Mouse (Mus musculus) liver, postnatal 0 days (tissue): Measurements from ENCODE around the gene 1700030K09Rik. TPM values are rescaled to one million over a fixed set of nuclear protein-coding genes. Genes with fewer than 3 reads are reported as not detected.

Experiments used
- ATAC-seq: fragments of 200-750 bp; cut with Nextera tagmentation; 2 replicates; pipeline ENCODE4 v1.8.0; 2017; ENCODE audit warnings: mild to moderate bottlenecking, moderate library complexity
- DNase-seq: peaks from one replicate; pipeline ENCODE4 v3.0.0-alpha.2; 2016
- H3K27ac ChIP-seq: fragments of 300-500 bp; sonication (generic); 2 replicates; pipeline ENCODE4 v1.5.1; 2014; ENCODE audit warnings: antibody characterized with exemption, moderate library complexity, mild to moderate bottlenecking, low read depth
- H3K27me3 ChIP-seq: fragments of 300-500 bp; sonication (generic); 2 replicates; pipeline ENCODE4 v1.6.1; 2014; ENCODE audit warnings: low read length, control low read depth, mixed read lengths; ENCODE audit not compliant: insufficient read depth
- H3K36me3 ChIP-seq: fragments of 300-500 bp; sonication (generic); replicated peaks from 2 replicates; pipeline ENCODE4 v1.6.1; 2014; ENCODE audit warnings: mild to moderate bottlenecking, control low read depth, low read length, moderate library complexity, mixed read lengths; ENCODE audit not compliant: insufficient read depth
- H3K4me1 ChIP-seq: fragments of 300-500 bp; sonication (generic); 2 replicates; pipeline ENCODE4 v1.6.1; 2014; ENCODE audit warnings: antibody characterized with exemption, mild to moderate bottlenecking, control low read depth; ENCODE audit not compliant: insufficient read depth
- H3K4me2 ChIP-seq: fragments of 300-500 bp; sonication (generic); 2 replicates; pipeline ENCODE4 v1.6.1; 2014; ENCODE audit warnings: low read depth, mild to moderate bottlenecking, low read length, moderate library complexity, mixed read lengths
- H3K4me3 ChIP-seq: fragments of 300-500 bp; sonication (generic); 2 replicates; pipeline ENCODE4 v1.5.1; 2014; ENCODE audit warnings: low read depth, low read length
- H3K9ac ChIP-seq: fragments of 300-500 bp; sonication (generic); replicated peaks from 2 replicates; pipeline ENCODE4 v1.6.1; 2014; ENCODE audit warnings: mild to moderate bottlenecking, moderate library complexity
- H3K9me3 ChIP-seq: fragments of 300-500 bp; sonication (generic); 2 replicates; pipeline ENCODE4 v1.6.1; 2016; ENCODE audit warnings: mild to moderate bottlenecking, control low read depth, low read length, mixed read lengths
- CTCF ChIP-seq: sonication (generic); IDR thresholded peaks from 2 replicates; pipeline ENCODE4 v1.5.1; 2016; ENCODE audit warnings: antibody characterized with exemption, low read depth
- EP300 ChIP-seq: IDR thresholded peaks from 2 replicates; pipeline ENCODE4 v1.6.1; 2016; ENCODE audit warnings: antibody characterized with exemption, low read depth, mild to moderate bottlenecking
- WGBS: fragments of 180-500 bp; shearing (Covaris S2); extraction: QIAGEN DNeasy Blood & Tissue Kit; methylation state at CpG from one replicate; pipeline ENCODE4 v1.1.7; 2014; ENCODE audit not compliant: insufficient replicate concordance; 5-methylcytosine and 5-hydroxymethylcytosine counted together
- polyA plus RNA-seq: library from polyadenylated mRNA; unstranded; fragments of >200 nt; fragmentation: Nextera tagmentation; extraction: Ambion mirVana; gene quantifications from 2 replicates; pipeline ENCODE4 v1.2.1, GENCODE M21; 2015

The 1700030K09Rik gene
- polyA plus RNA-seq, 1 experiment from 2014 or later: 2.2 TPM

DNA sequence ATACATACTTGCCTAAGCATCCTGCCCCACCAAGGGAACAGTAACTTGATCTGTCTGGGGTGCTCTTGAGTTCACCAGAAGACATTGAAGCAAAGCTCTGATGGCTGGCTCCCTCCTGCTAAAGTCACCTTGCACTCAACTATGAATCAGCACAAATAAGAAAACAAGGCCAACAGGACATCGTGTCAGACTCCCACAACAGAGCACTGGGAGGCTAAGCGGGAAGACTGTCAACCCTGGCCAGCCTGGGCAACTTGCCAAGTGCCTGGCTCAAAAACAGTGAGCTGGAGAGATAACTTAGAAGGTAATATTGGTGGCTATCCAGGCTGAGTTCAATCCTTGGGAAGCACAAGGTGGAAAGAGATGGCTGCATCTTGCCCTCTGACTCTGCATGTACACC lies 8.7 kb upstream of the 1700030K09Rik start:
- 22% methylated on average over 2 of the region's 2 CpGs for WGBS
- DNase-seq (peak; percentile 76), ATAC-seq (peak; percentile 76)
- TF ChIP-seq CTCF: no peak
- Histone ChIP-seq H3K36me3 (no peaks in the 10 kb centered on the region), H3K9me3 (no peaks in the 10 kb centered on the region), H3K27ac (no peak overlapping the region), H3K4me2 (no peak overlapping the region), H3K4me1 (peaks cover 3% of the 10 kb centered on the region; the same call in 1 of the 2 replicates), H3K27me3 (no peaks in the 10 kb centered on the region), H3K4me3 (no peak overlapping the region), H3K9ac (no peak overlapping the region)

DNA sequence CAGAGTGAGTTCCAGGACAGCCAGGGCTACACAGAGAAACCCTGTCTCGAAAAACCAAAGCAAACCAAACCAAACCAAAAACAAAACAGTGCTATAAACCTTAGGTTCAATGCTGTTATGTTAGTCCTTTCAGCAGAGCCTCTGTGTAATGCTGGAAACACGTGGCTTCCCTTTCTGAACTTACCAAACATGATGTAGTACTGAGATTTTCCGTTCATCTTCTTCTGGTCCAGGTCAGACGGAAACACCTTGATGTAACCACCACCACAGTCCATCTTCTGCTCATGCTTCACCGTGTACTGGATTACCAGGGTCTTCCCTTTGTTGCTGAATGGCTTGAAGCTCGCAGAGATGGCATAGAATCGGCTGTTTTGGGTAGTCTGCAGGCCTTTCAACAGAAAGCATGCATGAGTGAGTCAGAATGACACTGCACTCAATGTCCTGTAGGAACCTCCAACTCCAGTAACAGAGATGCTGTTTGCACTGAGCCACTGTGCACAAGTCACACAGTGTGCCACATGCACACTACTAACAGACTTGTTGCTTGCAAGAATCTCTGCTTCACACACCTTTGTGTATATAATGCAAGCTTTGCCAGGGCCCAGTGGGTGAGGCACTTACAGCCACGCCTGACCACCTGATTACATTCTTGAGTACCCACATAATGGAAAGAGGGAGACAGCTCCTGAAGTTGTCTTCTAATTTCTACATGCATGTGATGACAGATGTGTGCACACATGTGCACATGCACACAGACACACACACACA lies 5.2 kb upstream of the 1700030K09Rik start:
- no peaks in the 10 kb centered on the region for H3K27me3 ChIP-seq
- DNase-seq: no peak
- H3K4me3 ChIP-seq: no peak overlapping the region
- H3K36me3 ChIP-seq: no peaks in the 10 kb centered on the region
- no peak overlapping the region for H3K4me2 ChIP-seq
- TF ChIP-seq CTCF: no peak
- no peak for TF ChIP-seq EP300
- H3K9ac ChIP-seq: no peak overlapping the region
- no peaks in the 10 kb centered on the region for H3K9me3 ChIP-seq
- H3K27ac ChIP-seq: no peak overlapping the region
- 73% methylated on average over 8 of the region's 8 CpGs for WGBS
- peaks cover 8% of the 10 kb centered on the region for H3K4me1 ChIP-seq
- ATAC-seq: no peak

DNA sequence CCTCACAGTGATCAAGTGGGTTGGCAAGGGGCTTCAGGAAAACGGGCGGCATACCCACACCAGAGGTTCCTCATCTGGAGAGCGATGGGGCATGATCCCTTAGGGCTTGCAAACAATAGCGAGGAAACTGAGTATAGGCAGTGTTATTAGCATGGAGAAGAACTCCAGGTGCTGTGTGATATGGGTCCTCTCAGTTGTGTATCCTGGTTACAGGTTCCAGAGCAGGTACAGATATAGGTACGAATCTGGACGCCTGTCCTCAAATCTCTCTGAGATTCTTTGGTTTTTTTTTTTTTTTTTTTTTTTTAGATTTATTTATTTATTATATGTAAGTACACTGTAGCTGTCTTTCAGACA lies 292 bp downstream of the 1700030K09Rik start:
- Histone ChIP-seq H3K9ac (peak overlapping the region; percentile 67), H3K4me1 (peaks cover 10% of the 10 kb centered on the region; the same call in 1 of the 2 replicates), H3K4me3 (peak overlapping the region; percentile 47; the same call in 1 of the 2 replicates), H3K4me2 (peak overlapping the region; percentile 90), H3K36me3 (no peaks in the 10 kb centered on the region), H3K9me3 (no peaks in the 10 kb centered on the region), H3K27me3 (no peaks in the 10 kb centered on the region), H3K27ac (0 out of 2 replicates have a peak overlapping the region, but pooled peaks have one; percentile 31)
- no peak for TF ChIP-seq CTCF
- TF ChIP-seq EP300: no peak
- DNase-seq (no peak), ATAC-seq (peak; percentile 43)
- 33% methylated on average over 6 of the region's 6 CpGs for WGBS

DNA sequence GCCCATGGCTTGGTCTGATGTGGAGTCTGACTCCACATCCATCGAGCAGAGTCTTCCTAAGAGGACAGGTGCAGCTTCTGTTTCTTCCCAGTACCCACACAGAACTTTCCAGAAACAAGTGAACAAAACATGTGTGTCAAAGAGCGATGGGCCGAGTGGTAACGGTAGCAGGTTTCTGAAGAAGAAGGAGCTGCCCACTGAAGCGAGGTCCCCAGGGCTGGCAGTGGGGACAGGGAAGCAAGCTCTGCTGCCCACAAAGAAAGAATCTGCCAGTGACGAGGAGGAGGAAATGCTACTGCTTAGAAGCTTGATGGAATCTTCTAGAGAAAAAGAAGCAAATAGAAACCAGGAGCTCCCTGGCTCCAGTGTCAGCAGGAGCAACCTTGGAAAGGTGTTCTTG lies 1.4 kb downstream of the 1700030K09Rik start:
- H3K4me1 ChIP-seq: peaks cover 10% of the 10 kb centered on the region; the same call in 1 of the 2 replicates
- no peak overlapping the region for H3K4me3 ChIP-seq
- 76% methylated on average over 6 of the region's 6 CpGs for WGBS
- no peaks in the 10 kb centered on the region for H3K9me3 ChIP-seq
- ATAC-seq: no peak
- H3K27me3 ChIP-seq: no peaks in the 10 kb centered on the region
- no peak overlapping the region for H3K4me2 ChIP-seq
- no peak overlapping the region for H3K9ac ChIP-seq
- DNase-seq: no peak
- peak overlapping the region; percentile 64 for H3K27ac ChIP-seq
- TF ChIP-seq CTCF: no peak
- TF ChIP-seq EP300: no peak
- H3K36me3 ChIP-seq: 0 out of 2 replicates have a peak, but pooled peaks cover 5% of the 10 kb centered on the region

GRCm38 (mm10) chr8:72451516-72451915 lies 7.8 kb downstream of the 1700030K09Rik start:
- ATAC-seq: no peak
- H3K9me3 ChIP-seq: peaks cover 6% of the 10 kb centered on the region; the same call in 1 of the 2 replicates
- H3K4me3 ChIP-seq: no peak overlapping the region
- H3K4me2 ChIP-seq: no peak overlapping the region
- TF ChIP-seq CTCF (no peak), EP300 (no peak)
- no peaks in the 10 kb centered on the region for H3K4me1 ChIP-seq
- H3K27me3 ChIP-seq: no peaks in the 10 kb centered on the region
- 58% methylated on average over 8 of the region's 8 CpGs for WGBS
- H3K36me3 ChIP-seq: peaks cover 23% of the 10 kb centered on the region
- DNase-seq: no peak
- no peak overlapping the region for H3K9ac ChIP-seq
- H3K27ac ChIP-seq: no peak overlapping the region

- Histone ChIP-seq H3K4me3 (no peak overlapping the region), H3K4me1 (no peaks in the 10 kb centered on the region), H3K27ac (no peak overlapping the region), H3K4me2 (no peak overlapping the region), H3K27me3 (no peaks in the 10 kb centered on the region), H3K36me3 (peaks cover 27% of the 10 kb centered on the region), H3K9me3 (peaks cover 6% of the 10 kb centered on the region; the same call in 1 of the 2 replicates), H3K9ac (no peak overlapping the region)
- ATAC-seq: no peak
- TF ChIP-seq EP300: no peak
- 0 out of 2 replicates have a peak, but pooled peaks have one; percentile 12 for TF ChIP-seq CTCF
- DNase-seq: no peak
- 91% methylated on average over 2 of the region's 2 CpGs for WGBS
These were observed 10.2 kb downstream of the 1700030K09Rik start for GRCm38 (mm10) chr8:72453904-72454303.
